Mouse (Mus musculus): Measurements from ENCODE around the gene Cwc25.
"Not testable (repeated sequence)": the region's sequence is repeated elsewhere in the genome, so short reads cannot be mapped to it uniquely, and the experiment has no call there.

Cwc25 gene

DNA sequence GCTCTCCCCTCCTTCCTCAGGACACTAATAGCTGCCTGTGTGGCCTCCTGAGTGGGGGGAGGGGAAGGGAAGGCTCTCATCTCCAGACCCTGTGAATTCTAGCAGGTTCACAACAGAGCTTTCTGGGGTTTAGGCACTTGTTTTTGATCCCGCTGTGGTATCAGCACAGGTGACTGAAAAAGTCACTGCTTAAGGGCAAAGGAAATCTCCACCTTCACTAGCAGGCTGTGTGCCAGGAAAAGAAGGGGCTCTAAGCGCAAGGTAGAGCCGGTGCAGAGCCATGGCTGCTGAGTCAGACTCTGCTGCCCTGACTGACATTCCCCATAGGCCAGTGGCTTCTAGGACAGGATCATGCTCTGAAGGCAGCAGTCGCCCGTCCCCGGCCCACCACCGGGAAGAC is 37.6 kb downstream of the Cwc25 start:
- DNase-seq (ENCODE audit: low read depth, low spot score): no peak

DNA sequence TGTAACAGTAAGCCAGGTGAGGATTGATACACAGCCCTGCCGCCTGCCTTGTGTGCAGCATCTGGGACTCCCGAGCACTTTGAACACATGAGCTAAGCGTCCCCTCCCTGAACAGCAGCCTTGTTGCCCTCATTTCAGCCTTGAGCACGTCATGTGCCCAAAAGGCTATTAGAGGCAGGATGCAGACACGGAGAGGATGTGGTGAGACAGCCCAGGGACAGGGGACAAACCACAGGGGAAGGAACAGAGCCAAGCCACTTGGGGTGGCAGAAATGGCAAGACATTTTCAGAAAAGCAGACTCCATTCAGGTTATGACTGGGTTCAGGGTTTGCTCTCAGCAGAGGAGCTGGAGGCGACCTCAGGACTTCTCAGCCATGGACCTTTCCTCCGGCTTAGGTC is 38.0 kb downstream of the Cwc25 start:
- DNase-seq (ENCODE audit: low read depth, low spot score): no peak

GRCm38 (mm10) chr11:97723709-97724108 is 42.6 kb downstream of the Cwc25 start:
- no peak for DNase-seq (ENCODE audit: low read depth, low spot score)

DNA sequence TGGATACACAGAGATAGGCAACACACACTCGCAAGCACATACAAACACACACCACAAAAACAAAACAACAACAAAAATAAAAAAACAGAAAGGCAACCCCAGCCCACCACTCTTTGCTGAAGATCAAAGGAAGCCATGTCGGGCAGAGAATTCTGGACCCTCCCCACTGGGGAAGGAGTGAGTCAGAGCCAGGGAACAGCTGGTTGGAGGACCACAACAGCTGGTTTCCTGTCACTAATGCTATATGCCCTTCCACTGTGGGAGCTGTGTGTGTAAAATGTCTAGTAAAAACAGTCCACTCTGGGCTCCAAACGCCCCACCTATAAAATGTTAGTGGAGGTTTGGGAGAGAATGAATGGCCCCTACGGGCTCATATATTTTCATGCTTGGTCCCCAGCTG is 45.0 kb downstream of the Cwc25 start:
- DNase-seq (ENCODE audit: low read depth, low spot score): no peak

GRCm38 (mm10) chr11:97719041-97719440 is 47.3 kb downstream of the Cwc25 start:
- no peak for DNase-seq (ENCODE audit: low read depth, low spot score)

DNA sequence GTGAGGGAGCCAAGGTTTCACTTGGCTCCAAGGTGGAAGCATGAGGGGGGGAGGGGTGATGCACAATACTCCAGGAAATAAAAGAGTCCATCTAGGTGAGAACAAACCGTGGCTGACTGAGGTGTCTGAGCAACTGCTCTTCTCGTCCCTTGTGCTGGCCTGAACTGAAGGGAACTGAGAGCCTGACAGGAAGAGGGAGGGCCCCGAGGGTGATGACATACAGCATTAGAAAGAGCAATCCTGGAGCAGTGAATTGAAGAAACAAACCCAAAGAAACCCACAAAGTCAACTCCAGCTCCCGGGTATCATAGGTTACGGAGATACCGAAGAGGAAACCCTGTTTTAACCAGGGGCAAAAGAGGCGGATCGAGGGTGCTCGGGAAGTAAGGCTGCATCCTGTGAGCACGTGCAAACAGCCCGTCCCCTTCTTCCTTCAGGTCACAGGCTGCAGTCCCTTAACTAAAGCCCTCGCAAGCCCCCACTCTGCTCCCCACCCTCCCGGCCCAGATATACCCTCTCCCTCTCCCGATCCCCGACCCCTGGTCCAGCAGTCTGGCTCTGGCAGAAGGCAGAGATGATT is 48.0 kb downstream of the Cwc25 start:
- no peak for DNase-seq (ENCODE audit: low read depth, low spot score)

DNA sequence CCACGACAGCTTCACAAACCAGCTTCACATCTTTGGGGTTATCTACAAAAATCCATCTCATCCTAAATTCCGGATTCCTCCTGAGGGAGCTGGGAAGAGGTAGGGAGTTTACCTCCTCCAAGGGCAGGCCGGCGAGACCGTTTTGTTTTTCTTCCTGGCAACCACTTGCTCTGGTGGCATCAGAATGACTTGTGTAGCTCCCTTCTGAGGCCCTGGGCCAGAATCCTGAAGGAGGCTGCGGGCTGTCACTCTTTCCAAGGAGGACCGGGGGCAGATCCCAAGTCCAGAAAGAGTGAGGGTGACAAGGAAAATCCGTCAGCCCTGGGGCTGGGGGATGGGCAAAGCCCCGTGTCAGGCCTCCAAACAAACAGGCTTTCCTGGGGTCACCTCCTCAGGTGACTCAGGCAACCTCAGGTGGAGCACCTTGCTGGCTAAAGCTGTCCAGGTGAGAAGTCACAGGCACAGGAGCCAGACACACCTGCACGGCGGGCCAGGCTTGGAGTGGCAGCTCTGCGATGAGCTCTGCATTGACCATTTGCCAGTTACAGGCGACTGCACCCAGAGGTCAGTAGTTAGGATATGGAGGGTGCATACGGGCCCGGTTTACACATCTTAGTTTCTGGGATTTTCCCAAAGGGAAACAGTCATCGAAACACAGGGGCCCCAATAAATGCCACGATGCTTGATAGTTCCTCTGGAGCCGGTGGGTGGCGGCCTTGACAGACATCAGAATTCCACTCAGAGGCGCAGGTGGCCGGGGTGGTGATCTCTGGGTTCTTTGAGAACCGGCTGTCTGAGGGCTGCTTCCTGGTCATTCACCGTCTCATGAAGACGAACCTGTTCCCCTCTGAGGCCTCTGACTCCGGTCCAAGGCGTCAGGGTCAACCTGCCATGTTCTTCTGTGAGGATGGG is 48.7 kb downstream of the Cwc25 start:
- no peak for DNase-seq (ENCODE audit: low read depth, low spot score)

DNA sequence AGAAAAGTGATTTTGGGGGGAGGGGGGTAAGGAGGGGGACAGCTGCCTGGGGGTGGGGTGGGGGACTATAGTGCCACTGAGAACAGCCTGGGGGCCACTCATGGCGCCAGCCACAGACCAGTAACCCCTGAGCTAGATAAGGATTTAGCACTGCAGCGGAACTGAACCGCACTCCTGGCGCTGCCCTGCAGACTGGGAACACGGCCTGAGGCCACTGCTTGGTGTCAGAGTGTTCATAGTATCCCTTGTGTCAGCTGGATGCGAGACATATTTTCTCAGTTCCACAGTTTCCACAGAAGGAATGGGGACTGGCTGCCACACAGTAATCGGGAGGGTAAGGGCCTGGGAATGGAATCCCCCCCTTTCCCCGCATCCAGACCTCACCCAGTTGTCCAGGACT is 50.3 kb downstream of the Cwc25 start:
- DNase-seq (ENCODE audit: low read depth, low spot score): no peak

- DNase-seq (ENCODE audit: low read depth, low spot score): no peak
These were observed 51.3 kb downstream of the Cwc25 start for GRCm38 (mm10) chr11:97714784-97715760.

- DNase-seq (ENCODE audit: low read depth, low spot score): peak; percentile 60
These were observed 52.0 kb downstream of the Cwc25 start for GRCm38 (mm10) chr11:97714356-97714755.

GRCm38 (mm10) chr11:97713896-97714295 is 52.5 kb downstream of the Cwc25 start:
- no peak for DNase-seq (ENCODE audit: low read depth, low spot score)

GRCm38 (mm10) chr11:97712286-97712685 is 54.1 kb downstream of the Cwc25 start:
- DNase-seq (ENCODE audit: low read depth, low spot score): no peak

DNA sequence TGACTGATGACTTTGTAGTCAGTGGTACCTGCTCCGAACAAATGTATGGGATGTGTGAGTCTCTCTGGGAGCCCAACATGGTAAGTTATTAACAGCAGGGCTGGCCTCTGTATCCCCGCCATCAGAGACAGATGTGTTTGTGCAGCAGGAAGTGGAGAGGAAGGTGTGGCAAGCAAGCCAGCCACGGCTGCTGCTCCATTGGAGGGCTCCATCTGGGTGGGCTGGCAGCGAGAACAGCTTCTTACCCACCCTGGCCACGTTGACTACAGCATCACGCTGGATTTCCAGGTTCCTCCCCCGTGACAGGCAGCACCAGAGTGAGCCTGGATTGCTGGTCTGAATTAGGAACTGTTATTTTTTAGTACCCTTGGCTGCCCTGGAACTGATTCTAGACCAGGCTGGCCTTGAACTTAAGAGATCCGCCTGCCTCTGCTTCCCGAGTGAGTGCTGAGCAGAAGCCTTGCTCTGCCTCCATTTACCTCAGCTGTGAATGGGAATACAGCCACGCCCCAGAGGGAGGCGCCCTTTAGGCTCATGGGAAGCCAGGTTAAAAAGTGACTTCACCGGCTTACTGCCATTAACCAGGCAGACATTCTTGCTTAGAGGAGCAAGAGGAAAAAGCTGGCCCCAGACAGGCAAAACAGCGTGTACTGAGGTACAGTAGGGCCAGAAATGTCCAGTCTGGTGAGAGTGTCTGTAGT is 55.0 kb downstream of the Cwc25 start:
- DNase-seq (ENCODE audit: low read depth, low spot score): peak; percentile 79

DNA sequence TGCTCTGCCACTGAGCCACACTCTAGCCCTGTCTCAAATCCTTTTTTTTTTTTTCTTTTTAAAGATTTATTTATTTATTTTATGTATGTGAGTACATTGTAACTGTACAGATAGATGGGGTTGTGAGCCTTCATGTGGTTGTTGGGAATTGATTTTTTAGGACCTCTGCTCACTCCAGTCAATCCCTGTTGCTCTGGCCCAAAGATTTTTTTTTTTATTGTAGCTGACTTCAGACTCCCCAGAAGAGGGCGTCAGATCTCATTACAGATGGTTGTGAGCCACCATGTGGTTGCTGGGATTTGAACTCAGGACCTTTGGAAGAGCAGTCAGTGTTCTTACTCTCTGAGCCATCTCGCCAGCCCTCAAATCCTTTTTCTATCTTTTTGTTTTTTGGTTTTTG is 56.3 kb downstream of the Cwc25 start:
- DNase-seq (ENCODE audit: low read depth, low spot score): not testable (repeated sequence)

GRCm38 (mm10) chr11:97703039-97703826 is 63.1 kb downstream of the Cwc25 start, which contains the start of gene Psmb3:
TSS of gene Psmb3 (plus strand) at chr11:97703399.
- peak; percentile 100 for DNase-seq (ENCODE audit: low read depth, low spot score)

GRCm38 (mm10) chr11:97702393-97702745 is 64.0 kb downstream of the Cwc25 start:
- DNase-seq (ENCODE audit: low read depth, low spot score): peak; percentile 71

DNA sequence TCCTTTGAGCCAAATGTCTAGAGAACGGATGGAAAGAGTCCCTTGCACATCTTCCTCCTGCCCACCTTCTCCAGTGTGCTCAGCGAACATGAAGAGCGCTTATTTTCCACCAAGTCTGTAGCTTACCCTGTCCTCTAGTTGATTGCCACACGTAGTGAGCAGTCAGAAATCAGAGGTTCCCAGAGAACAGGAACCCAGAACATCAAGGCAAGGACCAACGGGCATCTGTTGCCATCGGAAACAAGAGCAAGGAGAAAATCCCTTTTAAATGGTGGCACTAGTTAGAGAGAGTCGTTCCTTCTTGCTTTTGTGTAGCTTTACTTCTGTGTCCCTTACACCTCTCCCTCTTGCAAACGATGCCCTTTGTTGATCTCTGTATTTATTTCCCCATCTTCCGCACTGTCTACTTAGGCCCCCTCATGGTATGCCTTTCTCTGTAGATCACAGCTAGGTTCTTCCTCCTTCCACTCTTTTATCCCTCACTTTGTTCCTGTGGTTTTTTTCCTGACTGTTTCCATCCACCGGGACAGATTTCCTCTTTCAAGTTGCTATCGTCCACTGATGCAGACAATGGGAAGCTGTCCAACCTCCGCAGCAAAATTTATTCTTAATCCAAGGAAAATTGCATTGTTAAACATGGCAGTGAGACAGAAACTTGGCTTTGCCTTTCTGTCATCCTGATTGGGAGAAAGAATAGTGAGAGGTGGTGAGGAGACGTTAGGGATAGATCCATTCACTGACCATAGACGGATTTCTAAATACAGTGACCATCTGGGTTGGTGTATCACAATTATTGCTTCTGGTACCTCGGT is 64.6 kb downstream of the Cwc25 start:
- no peak for DNase-seq (ENCODE audit: low read depth, low spot score)

GRCm38 (mm10) chr11:97700746-97701580 is 65.4 kb downstream of the Cwc25 start:
- no peak for DNase-seq (ENCODE audit: low read depth, low spot score)

Data from R1 (cell line).